Mouse (Mus musculus) cerebellum, adult 11 months (tissue): ENCODE data around the gene Gmfb.
"Not testable (repeated sequence)": the region's sequence is repeated elsewhere in the genome, so short reads cannot be mapped to it uniquely, and the experiment has no call there.

Source experiments
- DNase-seq: peaks from one replicate; pipeline ENCODE4 v3.0.0; 2022

The Gmfb gene

GRCm38 (mm10) chr14:46821873-46822716 lies at the start of gene Gmfb:
Gmfb (minus strand) TSS chr14:46822242.
- DNase-seq, result peak; percentile 95

- DNase-seq, result no peak
Observed at GRCm38 (mm10) chr14:46862922-46863321, 40.9 kb upstream of the Gmfb start.

- DNase-seq, result no peak
Observed at GRCm38 (mm10) chr14:46853677-46854076, 31.6 kb upstream of the Gmfb start.

GRCm38 (mm10) chr14:46849769-46850168 lies 27.7 kb upstream of the Gmfb start:
- DNase-seq, result no peak

DNA sequence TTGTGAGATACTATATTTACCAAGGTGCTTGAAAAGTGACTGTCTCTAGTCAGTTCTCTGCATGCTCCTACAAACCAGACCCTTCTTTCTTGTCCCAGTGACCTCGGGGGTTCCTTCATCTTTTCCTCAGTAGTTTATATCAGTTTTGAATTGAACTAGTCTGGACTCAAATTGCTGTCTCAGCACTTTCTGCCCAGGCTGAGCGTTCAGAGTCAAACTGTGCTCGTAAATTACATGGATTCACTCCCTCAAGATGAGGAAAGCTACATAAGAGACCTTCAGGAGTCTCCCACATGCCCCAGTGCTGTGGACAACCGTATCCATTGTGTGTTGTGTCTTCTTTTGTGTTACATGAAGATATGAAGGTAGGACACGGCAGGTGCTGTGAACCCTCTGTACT lies 26.7 kb upstream of the Gmfb start:
- DNase-seq, result no peak

- DNase-seq, result no peak
Observed at GRCm38 (mm10) chr14:46848063-46848590, 26.1 kb upstream of the Gmfb start.

DNA sequence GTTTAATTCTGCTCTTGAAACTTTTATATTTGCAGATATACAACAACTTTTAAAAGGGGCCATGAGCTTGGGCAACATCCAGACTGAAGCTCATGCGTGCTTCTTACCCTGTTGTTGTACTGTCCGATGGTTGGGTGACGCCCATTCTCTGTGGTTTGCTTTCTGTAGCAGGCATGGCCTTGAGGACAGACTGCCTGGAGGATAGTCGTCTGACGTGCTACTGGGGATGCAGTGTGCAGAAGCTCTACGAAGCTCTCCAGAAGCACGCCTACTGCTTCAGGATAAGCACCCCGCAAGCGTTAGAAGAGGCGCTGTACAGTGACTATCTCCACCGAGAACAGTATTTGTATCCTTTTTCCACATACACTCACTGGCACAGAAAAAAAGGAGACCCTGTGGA lies 23.7 kb upstream of the Gmfb start:
- DNase-seq, result no peak

DNA sequence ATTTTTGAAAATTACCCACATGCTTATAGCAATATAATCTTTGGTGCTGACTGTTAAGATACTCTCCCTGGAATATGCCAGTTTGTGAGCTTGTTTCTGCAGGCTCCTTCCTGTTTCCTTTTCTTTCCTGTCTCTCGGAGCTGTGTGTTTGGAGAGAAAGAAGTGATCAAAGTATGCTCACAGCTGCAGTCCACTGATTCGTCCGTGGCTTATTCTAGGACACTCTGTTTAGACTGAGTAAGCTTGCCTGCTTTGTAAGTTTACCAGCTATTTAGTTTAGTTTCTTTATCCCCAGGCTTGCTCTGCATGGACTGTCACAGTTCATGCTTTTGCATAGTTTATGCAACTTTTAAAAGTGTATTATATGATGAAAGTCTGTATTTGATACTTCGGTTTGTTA lies 17.3 kb upstream of the Gmfb start:
- no peak for DNase-seq

DNA sequence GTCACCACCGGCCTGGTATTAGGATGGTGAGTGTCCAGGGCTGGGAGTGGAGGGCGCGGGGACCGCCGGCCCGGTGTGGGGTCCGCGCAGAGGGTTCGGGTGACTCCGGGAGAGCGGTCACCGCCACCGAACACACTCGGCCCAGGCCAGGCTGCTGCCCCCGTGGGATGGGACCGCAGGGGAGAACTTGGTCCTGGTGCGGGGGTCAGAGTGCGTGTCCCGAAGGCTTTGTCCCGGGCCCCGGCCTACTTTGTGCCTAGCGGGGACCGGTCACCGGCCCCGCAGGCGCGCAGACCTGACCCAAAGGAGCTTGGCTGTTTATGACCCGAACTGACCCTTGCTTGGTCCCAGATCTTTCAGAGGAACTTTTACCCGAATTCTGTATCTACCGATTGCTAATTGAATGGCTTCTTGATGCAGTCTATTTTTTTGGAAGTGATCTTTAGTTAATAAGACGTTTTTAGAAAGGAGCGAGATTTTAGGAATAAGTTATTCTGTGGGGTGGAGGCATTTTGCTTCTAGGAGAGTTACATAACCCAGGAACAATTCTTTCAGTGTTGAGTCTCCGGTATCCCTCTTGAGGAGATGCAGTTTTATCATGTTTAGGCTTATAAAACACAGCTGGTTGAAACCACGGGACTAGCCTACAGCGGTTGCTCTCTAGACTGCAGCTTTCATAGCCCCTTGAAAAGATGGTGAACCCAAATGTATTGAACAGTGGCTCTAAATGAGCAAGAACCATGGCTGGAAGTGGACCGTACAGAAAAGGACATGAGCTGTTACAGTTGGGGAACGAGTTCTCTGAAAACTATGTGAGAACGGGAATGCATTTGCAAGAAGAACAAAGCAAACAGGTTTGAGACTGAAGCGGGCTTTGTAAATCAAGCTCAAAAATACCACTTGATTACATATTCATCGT lies 10.6 kb upstream of the Gmfb start:
- no peak for DNase-seq

DNA sequence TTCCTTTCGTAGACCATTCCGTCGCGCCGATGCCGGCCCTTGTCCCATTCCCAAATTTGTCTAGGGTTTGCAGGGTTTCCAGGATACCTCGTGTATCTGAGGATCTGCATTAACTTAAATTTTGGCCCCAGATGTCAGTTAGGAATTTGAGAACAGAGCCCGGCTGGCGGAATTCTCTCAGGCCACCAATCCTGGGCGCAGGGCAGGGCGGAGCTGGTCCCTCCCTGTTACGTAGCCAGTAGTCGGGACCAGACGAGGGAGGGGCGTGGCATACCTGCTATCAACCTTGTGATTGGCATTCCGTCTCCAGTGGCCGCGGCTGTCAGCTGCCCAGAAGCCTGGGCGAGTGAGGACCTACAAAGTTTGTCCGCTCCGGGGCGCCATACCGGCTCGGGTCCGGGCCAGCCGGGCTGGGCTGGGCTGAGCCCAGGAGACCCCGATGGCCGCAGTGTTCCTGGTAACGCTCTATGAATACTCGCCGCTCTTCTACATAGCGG lies 9.8 kb upstream of the Gmfb start, which contains the start of gene Cgrrf1:
Cgrrf1 (plus strand) TSS at position 289 of the 497 bp plus-strand sequence.
- peak; percentile 95 for DNase-seq

DNA sequence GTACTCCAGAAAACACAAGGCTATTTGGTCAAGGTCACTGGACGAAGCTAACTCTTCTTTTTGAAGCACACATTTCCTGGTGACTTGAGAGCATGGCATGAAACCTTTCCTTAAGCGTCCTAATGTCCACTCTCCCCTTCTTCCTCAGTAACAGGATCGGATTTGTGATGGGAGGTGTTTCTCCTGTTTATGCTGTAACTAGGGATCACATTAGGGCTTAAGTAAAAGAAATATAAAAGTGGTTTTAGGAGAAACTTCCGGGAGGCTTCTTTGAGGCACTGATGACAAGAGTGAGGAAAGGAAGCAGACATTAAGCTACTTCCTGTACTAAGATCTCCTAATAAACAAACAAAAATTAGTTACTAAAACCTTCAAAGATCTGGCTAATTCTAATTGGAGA lies 9.3 kb upstream of the Gmfb start:
- DNase-seq, result no peak

DNA sequence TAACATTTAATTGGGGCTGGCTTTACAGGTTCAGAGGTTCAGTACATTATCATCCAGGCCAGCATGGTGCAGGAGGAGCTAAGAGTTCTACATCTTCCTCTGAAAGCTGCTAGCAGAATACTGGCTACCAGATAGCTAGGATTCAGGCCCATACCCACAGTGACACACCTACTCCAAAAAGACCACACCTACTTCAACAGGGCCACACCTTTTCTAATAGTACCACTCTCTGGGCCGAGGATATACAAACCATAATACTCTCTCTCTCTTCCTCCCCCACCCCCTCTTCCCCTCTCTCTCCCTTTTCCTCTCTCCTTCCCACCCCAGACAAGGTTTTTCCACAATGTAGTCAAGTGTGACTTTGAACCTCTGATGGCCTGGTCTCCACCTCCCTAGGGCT lies 5.4 kb upstream of the Gmfb start:
- no peak for DNase-seq

DNA sequence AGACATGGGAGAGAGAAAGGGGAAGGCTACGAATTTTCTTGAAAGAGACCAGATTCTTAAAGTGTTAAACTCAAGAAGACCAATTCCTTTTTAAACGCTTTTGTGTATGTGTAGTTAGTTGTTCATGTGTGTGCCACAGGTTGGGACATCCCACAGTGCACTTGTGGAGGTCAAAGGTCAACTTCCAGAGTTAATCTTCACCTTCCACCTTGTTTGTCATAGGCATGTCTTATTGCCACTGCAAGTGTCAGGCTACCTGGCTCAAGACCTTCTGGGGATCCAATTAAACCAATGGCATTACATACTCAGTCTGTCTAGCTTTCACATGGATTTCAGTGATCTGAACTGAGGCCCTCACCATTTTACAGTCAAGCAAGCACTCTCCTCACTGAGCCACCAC lies 2.0 kb upstream of the Gmfb start:
- no peak for DNase-seq

GRCm38 (mm10) chr14:46821271-46821872 lies 670 bp downstream of the Gmfb start:
- DNase-seq, result peak; percentile 19

DNA sequence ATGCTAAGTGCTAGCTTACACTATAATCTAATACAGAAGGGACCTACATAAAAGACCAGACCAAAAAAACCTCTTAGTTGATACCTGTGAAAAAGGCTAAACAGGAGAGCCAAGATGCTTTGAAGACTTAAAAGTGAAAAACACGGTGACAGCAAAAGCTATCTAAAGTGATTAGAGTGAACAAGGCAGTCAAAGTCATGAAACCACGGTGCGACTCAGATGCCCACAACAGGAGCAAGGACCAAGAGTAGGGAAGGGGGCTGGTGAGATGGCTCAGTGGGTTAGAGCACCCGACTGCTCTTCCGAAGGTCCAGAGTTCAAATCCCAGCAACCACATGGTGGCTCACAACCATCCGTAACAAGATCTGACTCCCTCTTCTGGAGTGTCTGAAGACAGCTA lies 2.1 kb downstream of the Gmfb start:
- DNase-seq, result not testable (repeated sequence)

- DNase-seq, result no peak
Observed at GRCm38 (mm10) chr14:46818743-46819142, 3.3 kb downstream of the Gmfb start.

DNA sequence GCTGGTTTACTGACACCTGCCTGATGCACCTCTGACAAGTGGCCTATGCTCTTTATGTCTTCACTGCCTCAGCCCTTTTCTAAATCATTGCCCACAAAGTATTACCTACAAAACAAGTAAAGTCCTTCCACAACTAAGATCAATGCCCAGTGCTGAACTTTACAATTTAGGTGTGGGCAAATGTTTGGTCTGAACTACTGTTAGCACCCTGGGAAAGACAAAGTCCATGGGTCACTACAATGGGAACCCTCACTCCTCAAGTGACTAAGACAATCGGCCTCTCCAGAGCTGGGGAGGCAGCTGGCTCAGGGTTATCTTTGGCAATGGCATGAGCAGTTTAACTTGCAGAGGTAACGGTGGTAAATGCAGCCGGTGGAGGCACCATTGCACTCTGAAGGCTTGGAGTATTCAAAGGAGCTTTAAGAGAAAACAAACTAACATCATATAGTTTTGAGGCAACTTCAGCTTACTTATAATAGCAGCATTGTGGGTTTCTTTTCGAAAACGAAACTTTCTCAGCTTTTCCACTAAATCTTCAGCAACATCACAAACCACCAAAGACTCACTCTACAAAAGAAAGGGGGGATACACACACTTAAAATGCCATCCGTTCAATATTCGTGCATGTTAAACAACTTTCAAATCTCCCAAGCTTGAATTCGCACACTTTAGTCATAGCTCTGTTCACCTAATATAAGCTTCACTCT lies 5.0 kb downstream of the Gmfb start:
- DNase-seq, result no peak

DNA sequence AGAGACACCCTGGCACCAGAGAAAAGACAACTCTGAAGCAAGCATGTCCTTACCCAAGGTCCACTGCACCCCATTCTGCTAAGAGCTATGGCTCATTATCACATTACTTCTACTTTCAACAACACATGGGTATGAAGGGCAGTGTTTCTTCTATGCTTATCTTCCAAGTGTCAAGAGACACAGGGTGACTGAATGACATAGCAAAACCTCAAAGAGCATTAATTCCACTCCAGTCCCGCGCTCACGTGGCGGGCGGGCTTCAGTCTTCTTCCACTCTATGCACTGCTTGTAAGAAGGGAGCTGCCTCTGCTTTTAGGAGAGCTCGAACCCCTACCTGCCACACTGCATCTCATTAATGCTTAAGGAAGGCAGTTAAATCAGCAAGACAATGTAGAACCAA lies 6.4 kb downstream of the Gmfb start:
- DNase-seq, result no peak

DNA sequence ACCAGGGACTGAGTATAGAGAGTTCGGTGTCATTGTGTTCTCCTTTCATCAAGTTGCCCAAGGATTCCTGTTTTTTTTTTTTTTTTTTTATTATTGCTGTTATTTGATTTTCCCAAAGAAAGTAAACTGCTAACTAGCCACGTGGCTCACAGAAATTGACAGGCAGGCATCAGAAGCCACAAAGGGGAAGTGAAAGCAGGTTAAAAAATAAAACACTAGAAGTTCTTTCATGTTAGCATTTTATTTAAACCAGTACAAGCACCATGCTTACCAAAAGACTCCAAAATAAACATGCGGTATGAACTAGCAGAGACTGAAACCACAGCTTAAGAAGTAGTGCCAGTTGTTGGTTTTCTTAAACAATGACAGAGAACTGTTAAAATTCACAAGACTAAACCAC lies 14.1 kb downstream of the Gmfb start:
- DNase-seq, result no peak

GRCm38 (mm10) chr14:46806186-46806585 lies 15.9 kb downstream of the Gmfb start:
- no peak for DNase-seq

GRCm38 (mm10) chr14:46803791-46804190 lies 18.3 kb downstream of the Gmfb start:
- DNase-seq, result no peak

GRCm38 (mm10) chr14:46803259-46803658 lies 18.8 kb downstream of the Gmfb start:
- no peak for DNase-seq
